Mouse (Mus musculus): ENCODE results near the gene Prim2.

DNA sequence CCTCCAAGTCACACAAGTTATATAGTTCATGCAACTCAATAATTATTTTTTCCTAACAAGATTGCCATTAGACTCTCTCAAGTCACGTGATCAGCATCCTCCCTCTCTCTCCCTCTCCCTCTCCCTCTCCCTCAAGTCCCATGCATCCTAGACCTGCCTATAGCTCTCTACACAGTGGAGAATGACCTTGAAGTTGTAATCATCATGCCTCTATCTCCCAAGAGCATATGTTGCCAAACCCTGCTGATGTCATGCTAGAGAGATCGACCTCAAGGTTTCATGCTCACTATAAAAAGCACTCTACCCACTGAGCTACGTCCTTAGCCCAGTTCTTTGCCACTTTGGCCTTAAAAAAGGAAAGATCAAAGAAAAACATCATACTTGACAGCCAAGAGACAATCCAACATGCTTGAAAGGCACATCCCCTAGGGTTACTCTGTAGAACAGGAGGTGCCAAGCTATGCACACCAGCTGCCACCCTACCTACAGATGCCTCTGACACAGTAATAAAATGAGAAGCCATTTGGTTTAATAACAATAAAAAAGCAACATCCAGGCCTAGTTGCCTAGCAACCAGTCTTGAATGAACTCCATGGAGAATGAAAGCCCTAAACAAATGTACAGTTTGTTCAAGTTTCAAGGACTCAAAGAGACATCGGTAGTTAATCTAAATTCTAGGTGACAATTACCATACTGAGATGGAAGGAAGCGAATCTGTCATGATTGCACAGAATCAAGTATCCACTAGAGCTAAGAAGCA is 138.3 kb downstream of the Prim2 start:
- TF ChIP-seq POLR2A (IDR thresholded peaks at IDR 0.05; ENCODE audit: low read depth, low read length) (no peak), CTCF (IDR thresholded peaks at IDR 0.05; ENCODE audit: borderline replicate concordance, insufficient read depth, low read length) (no peak)
